Mouse (Mus musculus): Measurements from ENCODE around the gene 4930544D05Rik.

DNA sequence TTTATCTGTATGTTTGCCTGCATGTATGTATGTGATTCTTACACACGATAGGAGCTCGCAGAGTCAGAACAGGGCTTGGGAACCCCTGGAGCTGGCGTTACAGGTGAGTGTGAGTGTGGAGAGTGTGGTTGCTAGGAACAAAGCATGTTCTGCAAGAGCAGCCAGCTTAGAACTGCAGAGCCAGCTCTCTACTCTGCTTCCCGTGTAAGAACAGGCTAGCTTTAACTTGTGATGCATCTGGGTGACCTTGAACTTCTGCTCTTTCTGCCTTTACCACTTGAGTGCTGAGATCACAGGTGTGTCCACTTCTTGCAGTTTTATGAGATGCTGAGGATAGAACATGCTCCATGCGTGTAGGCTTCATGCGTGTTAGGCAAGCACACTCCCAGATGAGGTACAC is 36.7 kb upstream of the 4930544D05Rik start:
- TF ChIP-seq POLR2A (IDR thresholded peaks at IDR 0.05; ENCODE audit: extremely low read depth, insufficient read depth, low read length) (no peak), CTCF (IDR thresholded peaks at IDR 0.05; ENCODE audit: low read depth, low read length) (no peak)

Measured in liver, adult 2 months (tissue).